Mouse (Mus musculus) cerebellum, adult 18-20 months (tissue): ENCODE results near the gene 4930524J08Rik.

Source experiments
- DNase-seq, 2 experiments: peaks; one replicate each; pipeline ENCODE4 v3.0.0; 2021

4930524J08Rik gene

GRCm38 (mm10) chr5:100005896-100006295 lies 27.0 kb downstream of the 4930524J08Rik start:
- no peak for DNase-seq

- DNase-seq = no peak
These were observed 27.6 kb downstream of the 4930524J08Rik start for GRCm38 (mm10) chr5:100006324-100007039.

- no peak for DNase-seq
These were observed 28.1 kb downstream of the 4930524J08Rik start for GRCm38 (mm10) chr5:100007040-100007375.

GRCm38 (mm10) chr5:100008485-100008884 lies 29.6 kb downstream of the 4930524J08Rik start:
- DNase-seq = no peak

GRCm38 (mm10) chr5:100012599-100012998 lies 33.7 kb downstream of the 4930524J08Rik start:
- no peak for DNase-seq

GRCm38 (mm10) chr5:100020089-100020488 lies 41.2 kb downstream of the 4930524J08Rik start:
- no peak for DNase-seq

GRCm38 (mm10) chr5:100024403-100024802 lies 45.5 kb downstream of the 4930524J08Rik start:
- peak; percentile 53 to 56 for DNase-seq

GRCm38 (mm10) chr5:100024868-100025267 lies 46.0 kb downstream of the 4930524J08Rik start:
- DNase-seq = no peak
